Mouse (Mus musculus) spleen, adult 18-20 months (tissue): ENCODE data around the gene Rab6a.
A peak's percentile ranks its signal among the peaks of the same experiment; 100 is the strongest.

Source experiments
- DNase-seq, 2 experiments: peaks; one replicate each; pipeline ENCODE4 v3.0.0; 2022; ENCODE audit warnings: mixed read lengths in 2 of 2

Rab6a gene

GRCm38 (mm10) chr7:100624538-100624937 lies 17.3 kb downstream of the Rab6a start:
- no peak for DNase-seq

DNA sequence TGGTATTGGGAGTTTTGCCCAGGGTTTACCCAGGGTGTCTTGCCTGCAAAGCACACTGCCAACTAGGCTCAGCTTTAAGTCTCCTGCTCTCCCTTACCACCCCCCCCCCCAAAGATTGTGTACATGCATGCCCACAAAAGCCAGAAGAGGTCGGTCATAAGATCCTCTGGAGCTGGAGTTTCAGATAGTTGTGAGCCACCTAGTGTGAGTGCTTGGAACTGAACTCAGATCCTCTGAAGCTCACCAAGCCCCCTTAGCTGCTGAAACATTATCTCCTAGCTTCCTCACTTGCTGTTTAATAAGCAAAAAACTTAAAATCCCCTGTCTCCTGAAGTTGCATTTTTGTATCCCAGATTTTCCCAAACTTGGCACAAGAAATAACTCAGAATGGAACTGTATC lies 30.4 kb downstream of the Rab6a start:
- DNase-seq = peak in 1 of 2 experiments; percentile 25

GRCm38 (mm10) chr7:100642413-100642812 lies 35.2 kb downstream of the Rab6a start:
- no peak for DNase-seq

DNA sequence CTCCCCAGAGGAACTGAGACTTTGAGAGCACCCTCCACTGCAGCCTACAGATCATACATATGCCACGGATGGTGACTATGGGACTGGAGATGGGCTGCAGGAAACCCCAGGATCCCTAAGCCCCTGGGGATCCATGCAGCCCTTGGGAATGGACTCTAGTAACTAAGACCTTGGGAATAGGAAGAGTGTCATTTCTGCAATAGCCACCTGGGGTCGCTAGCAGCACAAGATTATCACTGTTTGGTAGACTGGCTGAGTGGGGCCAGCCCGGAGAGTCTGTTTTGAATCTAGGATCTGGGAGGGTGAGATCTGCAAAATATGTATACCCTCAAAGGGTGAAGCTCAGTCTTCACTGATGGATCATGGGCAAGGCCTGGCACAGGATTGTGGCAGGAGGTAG lies 37.9 kb downstream of the Rab6a start:
- peak in 1 of 2 experiments; percentile 40 for DNase-seq

DNA sequence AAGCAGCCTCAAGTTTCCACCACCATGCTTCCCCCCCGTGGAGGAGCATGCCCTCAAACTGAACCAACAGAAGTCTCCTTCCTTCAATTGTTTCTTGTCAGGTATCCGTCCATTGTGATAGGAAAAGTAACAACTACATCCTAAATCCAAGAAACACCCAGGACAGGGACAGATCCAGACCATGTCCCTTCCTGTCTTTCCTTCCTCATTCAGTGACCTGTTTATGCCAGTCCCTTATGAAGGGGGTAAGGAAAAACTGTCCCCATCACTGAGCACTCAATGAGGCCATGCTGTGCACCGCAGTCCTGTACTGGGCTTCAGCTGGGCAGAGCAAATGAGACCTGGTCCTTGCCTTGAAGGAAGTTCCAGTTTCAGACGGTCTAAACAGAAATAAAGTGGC lies 41.9 kb downstream of the Rab6a start:
- no peak for DNase-seq

DNA sequence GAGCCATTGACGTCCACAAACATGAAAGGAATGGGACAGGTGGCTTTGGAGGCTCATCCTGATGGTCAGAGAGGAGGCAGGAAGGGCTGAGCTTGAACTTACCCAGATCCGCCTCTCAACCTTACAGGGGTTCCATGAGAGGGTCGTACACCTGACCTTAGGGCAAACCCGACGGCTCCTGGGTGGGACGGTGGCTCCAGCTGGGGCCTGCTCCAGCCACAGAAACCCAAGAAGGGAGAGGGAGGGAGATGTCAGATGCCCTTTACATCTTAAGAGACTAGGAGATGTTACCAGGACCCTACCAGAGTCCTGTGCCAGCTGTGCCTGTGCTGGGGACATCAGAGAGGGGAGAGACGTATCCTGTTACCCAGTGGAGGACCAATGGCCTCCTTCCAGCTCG lies 42.6 kb downstream of the Rab6a start:
- no peak for DNase-seq

DNA sequence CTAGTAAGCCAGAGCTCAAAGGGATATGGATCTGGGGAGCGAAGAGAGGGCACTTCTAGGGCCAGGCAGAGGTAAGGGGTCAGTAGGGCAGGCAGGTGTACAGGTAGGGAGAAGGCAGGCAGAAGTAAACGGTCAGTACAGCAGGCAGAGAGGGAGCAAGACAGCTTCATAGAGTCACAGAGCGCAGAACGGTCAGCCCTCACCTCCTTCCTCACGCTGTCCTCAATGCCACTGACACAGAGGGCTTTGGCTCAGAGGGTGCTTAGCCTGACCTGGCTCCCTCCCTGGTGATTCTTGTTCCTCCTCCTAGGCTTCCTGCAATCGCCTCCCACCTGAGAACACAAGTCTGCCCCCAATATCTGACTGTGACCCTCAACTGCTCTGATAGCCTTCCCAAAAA lies 43.2 kb downstream of the Rab6a start:
- DNase-seq = no peak

GRCm38 (mm10) chr7:100651011-100651410 lies 43.8 kb downstream of the Rab6a start:
- no peak for DNase-seq

DNA sequence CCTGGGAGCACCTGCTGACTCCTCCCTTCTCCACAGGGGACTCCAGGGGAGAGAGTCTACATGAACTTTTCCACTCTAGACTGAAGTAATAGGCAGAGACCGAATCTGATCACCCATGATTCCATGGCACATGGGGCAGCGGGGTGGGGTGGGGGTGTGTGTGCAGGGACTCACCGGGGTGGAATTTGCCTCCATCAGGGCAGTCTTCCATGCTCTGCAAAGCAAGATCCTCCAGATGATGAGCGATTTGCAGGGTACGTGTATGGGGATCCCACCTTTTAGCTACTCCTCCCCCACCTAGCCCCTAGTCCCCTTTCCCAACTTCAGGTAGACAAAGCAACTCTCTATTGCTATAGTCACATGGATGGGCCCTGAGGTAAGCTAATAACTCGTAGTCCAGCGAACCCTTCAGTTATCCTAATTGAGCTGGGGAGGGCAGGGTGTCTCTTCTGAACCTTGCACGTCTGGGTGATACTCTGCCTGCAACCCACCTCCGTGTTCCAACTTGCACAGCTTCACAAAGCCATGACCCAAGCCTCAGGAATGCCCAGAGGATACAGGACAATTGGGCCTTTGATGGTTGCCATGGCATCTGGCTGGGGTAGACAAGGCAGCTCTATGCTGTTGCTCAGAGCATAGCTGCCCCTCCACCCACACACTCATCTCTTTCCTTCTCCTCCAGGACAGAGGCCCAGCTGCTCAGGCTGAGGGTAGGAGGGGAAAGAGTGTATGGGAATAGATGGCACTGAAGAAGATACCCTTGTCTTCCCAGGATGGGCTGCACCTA lies 46.5 kb downstream of the Rab6a start:
- DNase-seq = no peak

- no peak for DNase-seq
Measured at GRCm38 (mm10) chr7:100654441-100654840, 47.2 kb downstream of the Rab6a start.

- no peak for DNase-seq
Measured at GRCm38 (mm10) chr7:100656739-100657138, 49.5 kb downstream of the Rab6a start.

DNA sequence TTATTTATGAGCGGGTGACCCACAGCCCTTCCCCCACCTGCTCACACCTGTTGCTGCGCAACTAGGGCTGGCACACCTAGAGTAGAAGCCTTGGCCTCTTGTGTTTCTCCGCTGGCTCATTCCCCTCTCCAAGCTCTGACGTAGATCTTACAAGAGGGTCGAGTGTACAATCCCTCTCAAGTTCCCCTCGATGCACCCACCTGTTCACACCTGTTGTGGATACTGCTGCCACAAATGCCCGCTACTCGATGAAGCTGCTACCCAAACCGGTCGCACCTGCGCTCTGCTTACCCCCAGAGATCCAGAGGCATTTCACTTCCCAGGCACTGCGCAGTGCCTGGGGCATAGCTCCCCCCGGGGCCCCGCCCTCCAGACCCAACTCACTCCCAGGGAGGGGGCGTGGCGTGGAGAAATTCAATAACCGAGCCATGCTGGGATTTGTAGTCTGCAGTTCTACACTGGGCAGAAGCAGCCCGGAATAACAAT lies 50.9 kb downstream of the Rab6a start:
- DNase-seq = no peak

DNA sequence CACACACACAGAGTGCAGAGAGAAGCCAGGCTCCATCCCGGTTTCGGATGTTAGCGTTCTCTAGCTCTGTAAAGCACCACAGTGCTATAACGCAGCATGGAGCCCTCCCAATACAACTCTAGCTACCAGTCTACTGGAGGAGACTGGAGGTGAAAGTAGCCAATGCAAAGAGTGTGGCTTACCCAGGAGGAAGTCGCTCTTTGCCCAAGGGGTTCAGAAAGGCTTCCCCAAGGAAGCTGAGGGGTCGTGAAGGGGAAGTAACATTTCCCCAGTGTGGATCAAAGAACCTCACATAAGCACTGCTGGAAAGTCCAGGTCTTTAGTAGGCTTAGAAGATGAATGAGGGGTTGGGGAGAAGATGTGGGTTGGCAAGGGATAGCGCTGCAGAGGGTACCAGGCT lies 54.1 kb downstream of the Rab6a start:
- no peak for DNase-seq

DNA sequence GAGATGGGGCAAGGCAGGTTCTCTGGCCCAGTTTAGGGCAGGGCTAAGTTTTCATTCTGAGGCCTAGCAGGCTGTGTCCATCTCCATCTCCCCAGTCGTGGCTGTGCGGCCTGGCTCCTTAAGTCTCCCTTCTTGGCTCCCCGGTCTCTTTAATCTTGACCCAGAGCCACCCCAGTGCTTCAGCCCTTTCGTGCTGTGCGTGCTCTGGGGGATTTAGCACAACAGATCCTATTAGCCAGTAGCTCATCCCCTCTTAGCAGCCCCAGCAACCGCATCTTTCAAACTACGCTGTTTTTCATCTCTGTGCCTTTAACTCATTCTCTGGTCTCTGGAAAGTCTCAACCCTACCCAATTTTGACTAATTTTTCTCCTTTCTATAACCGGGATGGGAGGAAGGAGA lies 55.0 kb downstream of the Rab6a start, which contains the start of gene Plekhb1:
Gene Plekhb1 (minus strand): TSS at position 184 of the 400 bp plus-strand sequence.
- no peak for DNase-seq

- peak; percentile 46 to 81 for DNase-seq
Measured at GRCm38 (mm10) chr7:100663190-100663589, 56.0 kb downstream of the Rab6a start.

DNA sequence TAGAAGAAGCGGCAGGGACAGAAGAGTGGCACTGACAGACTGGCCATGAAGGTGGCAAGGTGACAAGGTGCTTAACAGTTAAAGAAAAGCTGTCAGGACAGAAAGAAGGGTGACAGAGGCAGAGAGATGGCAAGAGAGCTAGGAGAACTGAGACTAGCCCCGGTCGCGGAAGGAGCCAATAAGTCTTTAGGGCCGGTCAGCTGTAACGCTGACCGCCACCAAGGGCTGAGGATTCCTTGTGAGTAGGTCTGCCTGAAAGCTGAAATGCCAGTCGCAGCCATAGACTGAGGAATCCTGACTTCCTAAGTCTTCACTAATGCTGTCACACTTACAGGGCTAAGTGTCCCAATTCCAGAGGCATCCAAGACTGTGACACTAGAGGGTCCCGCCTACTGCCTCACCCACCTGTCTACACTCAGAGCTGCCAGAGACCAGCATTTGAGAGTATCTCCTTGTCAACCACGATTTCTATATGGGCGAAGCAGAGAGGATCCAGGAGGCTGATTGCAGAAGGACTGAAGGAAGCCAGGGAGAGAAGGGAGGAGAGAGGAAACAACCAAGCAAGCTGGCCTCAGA lies 56.6 kb downstream of the Rab6a start:
- no peak for DNase-seq

- no peak for DNase-seq
Measured at GRCm38 (mm10) chr7:100670646-100671045, 63.4 kb downstream of the Rab6a start.

GRCm38 (mm10) chr7:100673452-100673851 lies 66.2 kb downstream of the Rab6a start:
- DNase-seq = no peak

- no peak for DNase-seq
Measured at GRCm38 (mm10) chr7:100674941-100675340, 67.7 kb downstream of the Rab6a start.

DNA sequence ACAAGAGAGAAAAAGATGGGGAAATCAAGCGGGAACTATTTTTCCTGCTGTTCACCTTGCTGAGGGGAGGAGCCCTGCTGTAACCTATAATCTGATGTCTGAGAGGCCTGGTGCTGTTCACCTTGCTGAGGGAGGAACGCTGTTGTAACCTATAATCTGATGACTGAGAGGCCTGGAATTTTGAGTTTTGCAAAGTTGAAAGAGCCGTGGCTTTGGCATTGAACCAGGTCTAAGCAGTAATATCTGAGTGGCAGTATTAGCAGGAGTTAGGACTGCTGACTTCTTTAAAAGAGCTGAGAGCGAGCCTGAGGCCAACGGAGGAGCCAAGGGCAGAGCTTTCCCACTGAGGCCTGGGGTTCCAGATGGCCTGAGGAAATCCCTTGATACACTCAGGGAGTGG lies 70.8 kb downstream of the Rab6a start:
- no peak for DNase-seq

- no peak for DNase-seq
Measured at GRCm38 (mm10) chr7:100678948-100679880, 72.0 kb downstream of the Rab6a start.

DNA sequence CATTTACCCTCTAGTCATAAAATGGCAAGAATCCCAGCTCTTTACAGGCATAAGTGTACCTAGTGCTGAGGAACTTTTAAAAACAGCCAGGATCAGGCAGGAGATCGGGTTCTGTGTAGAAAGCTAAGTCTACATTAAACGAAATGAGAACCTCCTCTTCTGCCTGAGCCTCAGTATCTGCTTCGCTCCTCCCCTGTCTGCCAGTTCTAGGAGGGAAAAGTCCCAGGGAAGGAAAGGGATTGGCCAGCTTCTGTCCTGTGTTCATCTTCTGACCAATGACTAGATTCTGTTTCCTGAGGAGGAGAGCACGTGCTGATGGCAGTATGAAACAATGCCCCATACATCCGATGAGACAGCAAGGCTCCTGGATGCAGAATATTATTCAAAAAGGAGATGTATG lies 73.9 kb downstream of the Rab6a start:
- DNase-seq = no peak

DNA sequence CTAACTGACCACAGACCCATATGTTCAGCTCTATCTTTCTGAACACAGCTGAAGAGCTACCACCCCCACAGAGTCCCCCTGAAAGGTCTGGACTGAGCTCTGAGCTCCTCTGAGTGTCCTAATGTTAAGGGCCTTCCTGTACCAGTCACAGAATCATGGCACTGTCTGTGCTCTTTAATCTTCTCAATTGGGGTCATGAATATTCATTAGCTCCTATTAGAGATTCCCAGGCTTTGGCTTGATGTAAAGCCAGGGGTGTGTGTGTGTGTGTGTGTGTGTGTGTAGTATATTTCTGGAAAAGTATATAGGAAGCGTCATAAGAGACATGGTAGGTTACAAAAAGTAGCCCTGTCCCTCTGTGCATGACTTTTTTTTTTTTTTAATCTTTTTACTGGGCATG lies 76.0 kb downstream of the Rab6a start:
- DNase-seq = no peak
